Mouse (Mus musculus) kidney, adult 2 months (tissue): ENCODE results near the gene Olfr1490.

Source experiments
- CTCF ChIP-seq: fragments of 200-500 bp; conservative IDR thresholded peaks from 2 replicates; pipeline ENCODE4 v1.5.1; 2011; ENCODE audit warnings: low read depth, mild to moderate bottlenecking, control low read depth, low read length, moderate library complexity, mixed read lengths; ENCODE audit not compliant: insufficient read depth, insufficient read length
- POLR2A ChIP-seq: fragments of 200-500 bp; IDR thresholded peaks from one replicate; pipeline ENCODE4 v1.6.1; 2011; ENCODE audit warnings: low read depth, low read length, control low read depth

- TF ChIP-seq POLR2A (no peak), CTCF (no peak)
Observed at GRCm38 (mm10) chr19:13631321-13631720, 19.6 kb upstream of the Olfr1490 start, which contains the start of gene Olfr1489.
